Mouse (Mus musculus) spleen, postnatal 14 days (tissue): ENCODE measurements around the gene Ncapg2.
A peak's percentile ranks its signal among the peaks of the same experiment; 100 is the strongest.

Experiments used
- DNase-seq, 2 experiments: peaks; one replicate each; pipeline ENCODE4 v3.0.0; 2021 to 2022; ENCODE audit warnings: low spot score in 2 of 2

The Ncapg2 gene

GRCm38 (mm10) chr12:116442184-116442583 lies 37.0 kb downstream of the Ncapg2 start:
- DNase-seq, result no peak

DNA sequence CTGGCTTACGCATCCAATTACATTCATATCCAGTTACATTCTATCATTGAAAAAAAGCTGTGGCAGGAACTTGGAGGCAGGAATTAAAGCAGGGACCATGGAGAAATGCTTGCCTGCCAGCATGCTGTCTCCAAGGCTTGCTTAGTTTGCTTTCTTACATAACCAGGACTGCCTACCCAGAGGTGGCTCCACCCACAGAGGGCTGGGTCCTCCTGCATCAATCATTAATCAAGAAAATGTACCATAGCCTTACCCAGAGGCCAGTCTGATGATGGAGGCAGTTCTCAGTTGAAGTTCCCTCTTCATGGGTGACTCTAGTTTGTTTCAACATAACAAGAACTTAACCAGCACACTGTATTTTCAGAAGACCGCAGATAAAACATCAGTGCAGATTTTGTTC lies 44.3 kb downstream of the Ncapg2 start:
- no peak for DNase-seq

- DNase-seq, result no peak
Measured at GRCm38 (mm10) chr12:116460379-116461065, 55.3 kb downstream of the Ncapg2 start.

GRCm38 (mm10) chr12:116467030-116467429 lies 61.8 kb downstream of the Ncapg2 start:
- no peak for DNase-seq

GRCm38 (mm10) chr12:116468348-116468747 lies 63.1 kb downstream of the Ncapg2 start:
- DNase-seq, result no peak

- no peak for DNase-seq
Measured at GRCm38 (mm10) chr12:116469096-116469495, 63.9 kb downstream of the Ncapg2 start.

DNA sequence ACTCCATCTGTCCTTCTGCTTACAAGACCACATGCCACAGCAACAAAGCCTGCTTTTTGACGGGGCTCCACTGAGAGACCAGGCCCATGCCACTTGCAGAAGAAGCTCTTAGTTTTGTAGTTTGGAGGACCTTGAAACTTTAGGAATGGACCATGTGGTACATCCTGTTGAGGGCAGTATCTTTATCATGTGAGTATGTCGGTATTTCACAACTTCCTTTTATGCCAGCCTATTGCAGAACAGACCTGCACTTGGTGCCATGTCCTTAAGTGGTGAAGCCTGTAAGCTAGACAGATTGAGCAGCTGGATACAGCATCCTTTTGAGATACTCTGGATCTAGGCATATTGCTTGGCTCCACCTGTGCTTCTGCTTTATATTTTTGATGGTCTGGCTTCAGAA lies 68.1 kb downstream of the Ncapg2 start:
- no peak for DNase-seq

DNA sequence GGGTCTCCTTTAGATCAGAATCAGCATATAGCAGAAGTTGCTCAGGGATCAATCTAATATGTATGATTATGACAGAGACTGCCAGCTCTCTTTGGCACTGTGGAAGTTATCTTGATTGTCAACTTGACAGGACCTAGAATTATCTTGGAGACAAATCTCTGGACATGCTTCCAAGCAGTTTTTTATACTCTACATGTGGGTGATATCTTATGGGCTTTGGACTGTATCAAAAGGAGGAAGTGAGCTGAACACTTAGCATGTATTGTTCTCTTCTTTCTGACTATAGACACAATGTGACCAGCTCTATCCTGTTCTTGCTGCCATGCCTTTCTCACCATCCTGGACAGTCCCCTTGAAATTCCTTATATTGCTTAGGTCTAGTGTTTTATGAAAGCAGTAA lies 68.6 kb downstream of the Ncapg2 start:
- no peak for DNase-seq

DNA sequence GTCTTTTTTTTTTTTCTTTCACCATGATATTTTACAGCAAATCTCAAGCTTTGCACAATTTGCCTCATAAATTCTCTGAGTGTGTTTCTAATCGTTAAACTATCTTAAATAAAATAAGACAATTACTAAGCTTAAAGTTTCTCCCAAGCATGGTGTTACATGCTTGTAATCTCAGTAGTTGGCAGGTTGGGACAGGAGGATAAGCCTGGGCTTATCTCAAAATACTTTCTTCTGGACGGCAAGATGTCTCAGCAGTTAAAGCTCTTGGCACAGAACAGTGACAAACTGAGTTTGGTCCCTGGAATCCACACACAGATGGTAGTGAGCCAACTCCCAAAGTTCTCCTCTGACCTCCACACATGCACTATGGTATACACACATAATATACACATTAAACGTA lies 69.5 kb downstream of the Ncapg2 start:
- DNase-seq, result no peak

DNA sequence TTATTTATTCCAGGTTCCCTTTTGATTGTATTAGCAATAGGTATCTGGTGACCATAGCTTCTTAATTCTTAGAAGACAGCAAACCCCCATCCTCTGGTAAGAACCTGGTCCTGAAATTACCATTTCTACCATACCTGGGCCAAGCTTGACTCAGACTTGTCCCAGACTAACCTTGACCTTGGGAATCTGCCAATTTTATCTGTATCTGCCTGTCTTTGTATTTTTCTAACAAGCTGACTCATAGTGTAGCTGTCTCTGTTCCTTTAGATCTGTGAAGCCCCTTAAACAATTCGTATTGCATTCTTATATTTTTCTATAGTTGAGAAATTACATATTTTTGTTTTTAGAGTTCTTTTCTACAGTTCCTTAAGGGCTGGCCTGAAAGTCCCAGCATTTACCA lies 73.6 kb downstream of the Ncapg2 start:
- no peak for DNase-seq

DNA sequence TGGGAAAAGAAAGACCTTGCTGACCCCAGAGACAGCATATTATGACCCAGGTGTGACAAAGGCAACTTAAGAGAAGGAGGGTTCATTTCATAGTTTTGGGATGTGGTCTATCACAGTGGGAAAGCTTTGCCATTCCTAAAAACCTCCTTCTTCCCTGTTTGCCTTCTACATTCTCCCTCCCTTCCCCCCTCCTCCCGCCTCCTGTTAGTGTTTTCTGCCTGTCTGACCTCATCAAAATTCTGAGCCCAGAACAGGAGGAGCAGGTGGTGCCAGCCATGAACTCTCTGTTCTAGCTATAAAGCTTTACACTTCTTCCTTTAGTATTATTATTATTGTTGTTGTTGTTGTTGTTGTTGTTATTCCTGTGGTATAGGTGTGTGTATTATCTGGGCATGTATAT lies 76.7 kb downstream of the Ncapg2 start:
- no peak for DNase-seq

DNA sequence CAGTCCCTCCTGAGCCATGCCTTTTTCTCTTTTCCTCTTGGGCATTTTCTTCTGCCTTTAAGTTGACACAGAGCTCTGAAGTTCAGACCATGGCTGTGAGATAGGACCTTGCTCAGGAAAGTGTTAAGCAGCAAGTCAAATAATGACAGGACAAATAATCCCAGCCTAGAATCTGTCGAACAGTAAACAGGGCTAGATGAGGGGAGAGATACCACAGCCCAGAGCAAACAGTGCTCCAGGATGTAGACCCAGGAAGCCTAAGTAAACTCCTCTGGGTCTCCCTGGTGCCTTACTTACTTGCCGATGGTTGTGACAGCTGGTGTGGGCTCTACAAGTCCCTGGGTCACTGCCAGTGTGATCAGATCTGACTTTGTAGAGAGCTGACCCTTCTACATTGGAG lies 78.4 kb downstream of the Ncapg2 start:
- no peak for DNase-seq

- no peak for DNase-seq
Measured at GRCm38 (mm10) chr12:116484991-116485390, 79.8 kb downstream of the Ncapg2 start.

GRCm38 (mm10) chr12:116485591-116486403 lies 80.6 kb downstream of the Ncapg2 start, which contains the start of gene Ptprn2:
TSS of gene Ptprn2 (plus strand) at chr12:116485720.
- DNase-seq, result peak; percentile 13 to 41

GRCm38 (mm10) chr12:116486404-116486730 lies 81.2 kb downstream of the Ncapg2 start:
- DNase-seq, result no peak

GRCm38 (mm10) chr12:116488836-116489235 lies 83.6 kb downstream of the Ncapg2 start:
- DNase-seq, result no peak

GRCm38 (mm10) chr12:116490575-116491356 lies 85.6 kb downstream of the Ncapg2 start:
- DNase-seq, result no peak

DNA sequence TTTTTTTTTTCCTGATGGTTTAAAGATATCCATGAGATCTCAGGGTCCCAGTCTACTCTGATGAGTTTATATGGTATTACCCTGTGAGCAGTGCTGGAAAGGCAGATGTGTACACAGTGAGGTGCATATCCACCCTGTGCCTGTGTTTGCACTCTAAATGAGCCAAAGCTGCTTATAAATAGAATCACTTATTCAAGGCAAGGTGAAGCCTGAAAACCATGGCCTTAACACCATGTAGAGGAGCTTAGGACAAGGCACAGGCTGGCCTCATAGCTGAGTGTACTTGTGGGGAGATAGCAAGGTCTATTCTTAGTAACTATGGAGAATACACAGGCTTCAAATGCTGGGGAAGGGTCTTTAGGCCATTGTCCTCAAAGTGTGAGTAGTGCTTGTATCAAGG lies 93.5 kb downstream of the Ncapg2 start:
- no peak for DNase-seq

DNA sequence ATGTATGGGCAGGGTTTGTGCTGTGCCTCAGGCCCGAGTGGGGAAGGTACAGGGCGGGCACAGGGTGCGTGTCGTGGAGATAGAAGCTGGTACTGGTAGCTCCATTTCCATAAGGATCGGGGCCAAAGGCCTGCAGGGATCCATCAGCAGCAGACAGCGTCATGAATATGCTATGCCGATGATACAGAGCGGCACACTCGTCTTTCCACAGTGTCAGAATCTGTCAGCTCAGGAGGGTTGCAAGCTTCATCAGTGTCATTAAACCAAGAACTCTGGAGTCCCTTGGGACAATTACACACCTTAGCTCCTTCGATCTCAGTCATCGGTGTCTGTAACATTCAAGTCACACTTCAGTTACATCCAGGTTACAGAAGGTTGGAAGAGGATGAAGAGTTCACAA lies 95.5 kb downstream of the Ncapg2 start:
- DNase-seq, result no peak

DNA sequence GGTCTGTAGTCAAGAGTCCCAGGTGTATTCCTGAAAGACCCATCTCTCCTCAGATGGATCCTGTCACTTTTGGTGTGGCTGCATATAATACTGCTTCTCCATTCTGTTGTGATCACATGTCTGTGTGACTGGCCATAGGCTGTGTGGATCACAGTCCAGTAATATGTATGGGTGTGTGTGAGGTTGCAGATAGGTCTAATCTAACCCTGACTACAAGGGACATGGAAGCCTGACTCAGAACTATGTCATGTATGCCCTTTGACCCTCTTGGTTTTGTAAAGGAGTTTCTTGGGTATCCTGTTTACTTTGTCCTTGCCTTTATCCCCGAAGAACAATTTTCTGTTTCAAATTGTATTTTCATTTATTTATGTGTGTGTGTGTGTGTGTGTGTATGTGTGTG lies 107.3 kb downstream of the Ncapg2 start:
- no peak for DNase-seq
